ENCODE assay signal across 32 mouse cellular contexts in genomic region chr3:62484340-62484739, GRCm38 (mm10).
"Had no signal": no experiment of that assay in that cellular context is flagged by ENCODE, and none has a peak within 500 bp of the region (broad histone marks: within the 10 kb centered on the region; RNA-seq: fewer than 3 reads in every experiment).

No protein-coding gene starts in this region.

- H3K27me3 ChIP-seq: heart, embryonic 12.5 days; heart, embryonic 13.5 days; heart, embryonic 15.5 days; hindbrain, embryonic 12.5 days; hindbrain, embryonic 13.5 days; hindbrain, embryonic 15.5 days; kidney, embryonic 15.5 days had no signal

- H3K9ac ChIP-seq: heart, embryonic 12.5 days; heart, embryonic 13.5 days; heart, embryonic 15.5 days; hindbrain, embryonic 12.5 days; hindbrain, embryonic 13.5 days; hindbrain, embryonic 14.5 days; hindbrain, embryonic 15.5 days; kidney, embryonic 15.5 days had no signal

- H3K27ac ChIP-seq: heart, embryonic 10.5 days; heart, embryonic 13.5 days; heart, embryonic 15.5 days; hindbrain, embryonic 10.5 days; hindbrain, embryonic 12.5 days; hindbrain, embryonic 13.5 days; hindbrain, embryonic 14.5 days; hindbrain, embryonic 15.5 days; hindbrain, postnatal 0 days; kidney, embryonic 15.5 days; kidney, postnatal 0 days; layer of hippocampus, adult 2 months; left cerebral cortex, adult 2 months had no signal

- H3K4me3 ChIP-seq: heart, embryonic 10.5 days; heart, embryonic 12.5 days; heart, embryonic 13.5 days; heart, embryonic 15.5 days; hindbrain, embryonic 10.5 days; hindbrain, embryonic 12.5 days; hindbrain, embryonic 13.5 days; hindbrain, embryonic 15.5 days; kidney, embryonic 15.5 days; layer of hippocampus, adult 2 months; left cerebral cortex, adult 2 months had no signal

- ATAC-seq: hindbrain, embryonic 16.5 days; hindbrain, postnatal 0 days; inflammation-experienced regulatory T-cells, adult 6 months had no signal

- H3K4me1 ChIP-seq: heart, embryonic 10.5 days; heart, embryonic 12.5 days; heart, embryonic 13.5 days; heart, embryonic 15.5 days; hindbrain, embryonic 10.5 days; hindbrain, embryonic 12.5 days; hindbrain, embryonic 13.5 days; hindbrain, embryonic 15.5 days; kidney, embryonic 15.5 days had no signal

- H3K9me3 ChIP-seq: heart, embryonic 10.5 days; heart, embryonic 12.5 days; heart, embryonic 13.5 days; heart, embryonic 15.5 days; hindbrain, embryonic 10.5 days; hindbrain, embryonic 12.5 days; hindbrain, embryonic 13.5 days; hindbrain, embryonic 15.5 days; kidney, embryonic 15.5 days had no signal

- DNase-seq: heart, postnatal 10 days; heart, postnatal 14 days; heart, postnatal 36 days; heart, postnatal 4 days; kidney, adult 11 months; kidney, adult 18-20 months; kidney, adult 8-10 months; kidney, adult 9 months; kidney, postnatal 10 days; kidney, postnatal 14 days; kidney, postnatal 25 days; kidney, postnatal 36 days; kidney, postnatal 4 days; layer of hippocampus, adult 9-11 months; layer of hippocampus, postnatal 36 days had no signal

- H3K4me2 ChIP-seq: heart, embryonic 11.5 days; heart, embryonic 12.5 days; heart, embryonic 13.5 days; heart, embryonic 15.5 days; hindbrain, embryonic 12.5 days; hindbrain, embryonic 13.5 days; hindbrain, embryonic 14.5 days; hindbrain, embryonic 15.5 days; kidney, embryonic 15.5 days had no signal
